Mouse (Mus musculus): ENCODE measurements around the gene Aldoc. TPM values are rescaled to one million over a fixed set of nuclear protein-coding genes. Genes with fewer than 3 reads are reported as not detected.
A peak's percentile ranks its signal among the peaks of the same experiment; 100 is the strongest.

Gene Aldoc
- polyA plus RNA-seq, 1 experiment from 2014 or later: 19.6 TPM

DNA sequence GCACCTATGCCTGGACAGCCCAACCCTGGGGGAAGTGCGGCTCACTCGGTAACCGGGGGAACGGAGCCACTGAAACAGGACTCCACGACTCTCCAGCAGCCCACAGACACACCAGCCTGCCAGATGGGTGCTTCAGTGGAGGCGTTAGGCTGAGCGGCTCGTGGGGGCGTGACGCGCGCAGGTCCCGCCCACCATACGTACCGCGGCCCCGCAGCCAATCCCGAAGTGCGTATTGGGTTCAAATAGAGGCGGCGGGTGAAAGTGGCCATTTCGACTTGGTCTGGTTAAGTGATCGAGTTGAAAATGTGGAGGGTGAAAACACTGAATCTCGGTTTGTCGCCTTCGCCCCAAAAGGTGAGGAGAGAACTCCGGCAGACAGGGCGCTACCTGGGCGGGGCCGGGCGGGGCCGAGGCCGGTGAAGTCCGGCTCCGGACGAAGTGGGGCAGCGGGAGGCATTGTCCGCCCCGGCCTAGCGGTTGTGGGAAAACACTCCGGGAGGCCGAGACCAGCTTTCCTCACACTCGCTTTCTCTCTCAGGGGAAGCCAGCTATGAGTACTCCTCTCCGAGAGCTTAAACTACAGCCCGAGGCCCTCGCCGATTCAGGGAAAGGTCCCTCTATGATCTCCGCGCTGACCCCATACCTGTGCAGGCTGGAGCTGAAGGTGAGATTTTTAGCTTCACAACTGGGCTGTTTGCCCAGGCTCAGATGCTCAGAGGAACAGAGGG, 21.2 kb upstream of the Aldoc start, which contains the start of gene Spag5:
Gene Spag5, plus strand, starts transcription at position 173 of the 728 bp plus-strand sequence.
- Histone ChIP-seq H3K4me3 (ENCODE audit: low read depth, low read length) (peak within 1 kb of the TSS; percentile 76), H3K9ac (ENCODE audit: low read depth, low read length) (peak within 1 kb of the TSS; percentile 87), H3K4me1 (ENCODE audit: control insufficient read depth, low read depth, low read length) (peaks cover 25% of the 10 kb centered on the region), H3K27ac (ENCODE audit: low read length) (peak within 1 kb of the TSS; percentile 76), H3K27me3 (ENCODE audit: control insufficient read depth, insufficient read depth, low read depth, low read length) (no peaks in the 10 kb centered on the region), H3K36me3 (ENCODE audit: control insufficient read depth, insufficient read depth) (peaks cover 28% of the 10 kb centered on the region), H3K9me3 (replicated peaks; ENCODE audit: control insufficient read depth, low read length) (no peaks in the 10 kb centered on the region), H3K4me2 (ENCODE audit: low read depth, low read length) (peak within 1 kb of the TSS; percentile 79)
- ATAC-seq (ENCODE audit: low read depth): peak; percentile 100
- WGBS (ENCODE audit: insufficient replicate concordance): under 1% methylated on average over 49 of the region's 49 CpGs

DNA sequence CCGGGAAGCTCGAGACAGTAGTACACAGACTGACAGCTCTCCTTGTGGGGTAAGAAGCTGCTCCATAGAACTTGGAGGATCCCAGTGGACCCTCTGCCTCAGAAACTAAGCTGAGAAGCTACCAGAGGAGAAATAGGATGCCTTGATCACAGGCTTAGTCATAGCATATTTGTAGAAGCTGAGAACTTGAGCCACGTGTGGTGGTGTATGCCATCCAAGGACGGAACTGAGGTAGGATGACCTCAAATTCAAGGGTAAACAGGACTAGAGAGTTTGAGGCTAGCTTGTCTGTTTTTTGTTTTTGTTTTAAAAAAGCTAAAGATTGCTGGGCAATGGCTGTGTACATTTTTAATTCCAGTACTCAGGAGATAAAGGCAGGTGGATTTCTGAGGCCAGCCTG, 17.5 kb upstream of the Aldoc start:
- peaks cover 56% of the 10 kb centered on the region for H3K36me3 ChIP-seq (ENCODE audit: control insufficient read depth, insufficient read depth)

DNA sequence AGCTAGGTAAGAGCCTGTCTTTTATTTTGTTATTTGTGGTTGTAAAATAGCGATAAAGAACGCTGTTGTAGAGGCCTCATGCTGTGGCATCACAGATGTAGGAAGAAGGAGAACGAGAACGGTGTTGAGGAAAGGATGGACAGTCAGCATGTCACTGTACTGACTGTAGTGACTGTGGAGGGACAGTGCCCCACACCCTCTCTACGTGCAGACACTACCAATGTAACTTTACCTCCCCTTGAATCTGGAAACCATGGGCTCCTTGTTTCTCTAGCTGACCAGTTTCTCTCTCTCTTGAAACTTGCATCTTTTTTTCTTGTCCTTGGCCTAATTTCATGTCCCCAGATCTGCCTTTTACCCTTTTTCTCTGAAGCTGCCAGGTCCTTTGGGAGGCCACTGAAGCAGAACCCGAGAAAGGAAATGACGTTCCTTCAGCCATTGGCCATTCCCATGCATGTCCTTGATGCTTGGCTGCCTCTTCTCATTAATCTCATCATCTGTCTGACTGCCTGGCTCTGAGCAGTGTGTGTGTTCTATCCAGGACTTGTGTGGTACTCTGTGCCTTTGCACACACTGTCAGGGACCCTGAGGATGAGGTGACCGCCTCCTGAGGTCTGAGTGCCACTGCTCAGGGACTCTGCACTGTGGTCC, 11.8 kb upstream of the Aldoc start:
- no peak overlapping the region for H3K27ac ChIP-seq (ENCODE audit: low read length)
- H3K4me2 ChIP-seq (ENCODE audit: low read depth, low read length): no peak overlapping the region
- peaks cover 5% of the 10 kb centered on the region for H3K4me1 ChIP-seq (ENCODE audit: control insufficient read depth, low read depth, low read length)
- no peak overlapping the region for H3K9ac ChIP-seq (ENCODE audit: low read depth, low read length)
- no peaks in the 10 kb centered on the region for H3K9me3 ChIP-seq (replicated peaks; ENCODE audit: control insufficient read depth, low read length)
- H3K36me3 ChIP-seq (ENCODE audit: control insufficient read depth, insufficient read depth): peaks cover 72% of the 10 kb centered on the region
- no peak overlapping the region for H3K4me3 ChIP-seq (ENCODE audit: low read depth, low read length)
- H3K27me3 ChIP-seq (ENCODE audit: control insufficient read depth, insufficient read depth, low read depth, low read length): no peaks in the 10 kb centered on the region
- ATAC-seq (ENCODE audit: low read depth): no peak
- WGBS (ENCODE audit: insufficient replicate concordance): 90% methylated on average over 8 of the region's 8 CpGs

More for the DNA sequence above, 17.5 kb upstream of the Aldoc start:
- Histone ChIP-seq H3K9me3 (replicated peaks; ENCODE audit: control insufficient read depth, low read length) (no peaks in the 10 kb centered on the region), H3K27me3 (ENCODE audit: control insufficient read depth, insufficient read depth, low read depth, low read length) (no peaks in the 10 kb centered on the region), H3K4me3 (ENCODE audit: low read depth, low read length) (peak overlapping the region; percentile 9; the same call in 1 of the 2 replicates), H3K9ac (ENCODE audit: low read depth, low read length) (no peak overlapping the region), H3K4me1 (ENCODE audit: control insufficient read depth, low read depth, low read length) (peaks cover 28% of the 10 kb centered on the region), H3K27ac (ENCODE audit: low read length) (no peak overlapping the region), H3K4me2 (ENCODE audit: low read depth, low read length) (peak overlapping the region; percentile 15; the same call in 1 of the 2 replicates)
- no peak for ATAC-seq (ENCODE audit: low read depth)
- WGBS (ENCODE audit: insufficient replicate concordance): 81% methylated on average over 4 of the region's 4 CpGs

DNA sequence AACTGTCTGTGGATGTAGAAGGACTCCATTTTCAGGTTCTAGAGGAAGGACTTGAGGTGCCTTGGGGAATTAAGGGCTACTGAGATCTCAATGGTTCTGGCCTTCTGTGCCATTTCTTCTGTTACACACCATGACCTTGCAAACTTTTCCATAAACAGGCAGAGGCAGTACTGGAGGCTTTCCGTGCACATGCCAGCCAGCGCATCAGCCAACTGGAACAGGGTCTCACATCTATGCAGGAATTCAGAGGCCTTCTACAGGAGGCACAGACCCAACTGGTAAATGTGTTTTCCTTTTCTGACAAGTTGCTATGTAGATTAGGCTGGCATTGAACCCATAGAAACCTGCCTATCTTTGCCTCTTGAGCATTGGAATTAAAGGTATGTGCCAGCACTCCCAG, 9.1 kb upstream of the Aldoc start:
- Histone ChIP-seq H3K27me3 (ENCODE audit: control insufficient read depth, insufficient read depth, low read depth, low read length) (no peaks in the 10 kb centered on the region), H3K27ac (ENCODE audit: low read length) (no peak overlapping the region), H3K9ac (ENCODE audit: low read depth, low read length) (no peak overlapping the region), H3K4me1 (ENCODE audit: control insufficient read depth, low read depth, low read length) (no peaks in the 10 kb centered on the region), H3K4me3 (ENCODE audit: low read depth, low read length) (no peak overlapping the region), H3K36me3 (ENCODE audit: control insufficient read depth, insufficient read depth) (peaks cover 75% of the 10 kb centered on the region), H3K4me2 (ENCODE audit: low read depth, low read length) (no peak overlapping the region), H3K9me3 (replicated peaks; ENCODE audit: control insufficient read depth, low read length) (no peaks in the 10 kb centered on the region)
- no peak for ATAC-seq (ENCODE audit: low read depth)
- whole genome bisulfite sequencing (ENCODE audit: insufficient replicate concordance): 98% methylated on average over 2 of the region's 2 CpGs

DNA sequence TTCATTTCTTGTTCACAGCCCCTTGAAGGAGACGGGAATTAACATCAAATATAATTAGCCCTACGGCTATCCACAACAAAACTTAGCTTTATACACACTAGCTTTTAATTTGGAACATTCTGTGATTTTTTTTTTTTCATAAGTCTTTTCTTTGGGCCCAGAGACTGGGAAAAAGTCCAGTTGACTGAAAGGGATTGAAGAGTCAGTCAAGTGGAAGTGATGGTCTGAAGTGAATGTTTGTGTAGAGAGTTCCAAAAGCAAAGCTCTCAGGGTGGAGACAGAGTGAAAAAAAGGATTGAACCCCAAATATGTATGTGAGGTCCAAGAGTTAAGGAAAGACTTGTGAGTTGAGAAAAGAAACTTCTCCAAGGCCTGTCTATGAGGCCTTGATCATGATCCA, 4.4 kb upstream of the Aldoc start:
- no peak for ATAC-seq (ENCODE audit: low read depth)
- Histone ChIP-seq H3K4me2 (ENCODE audit: low read depth, low read length) (no peak overlapping the region), H3K36me3 (ENCODE audit: control insufficient read depth, insufficient read depth) (peaks cover 83% of the 10 kb centered on the region), H3K27me3 (ENCODE audit: control insufficient read depth, insufficient read depth, low read depth, low read length) (no peaks in the 10 kb centered on the region), H3K9me3 (replicated peaks; ENCODE audit: control insufficient read depth, low read length) (no peaks in the 10 kb centered on the region), H3K4me3 (ENCODE audit: low read depth, low read length) (no peak overlapping the region), H3K4me1 (ENCODE audit: control insufficient read depth, low read depth, low read length) (peaks cover 15% of the 10 kb centered on the region), H3K9ac (ENCODE audit: low read depth, low read length) (no peak overlapping the region), H3K27ac (ENCODE audit: low read length) (no peak overlapping the region)
- 84% methylated on average over 2 of the region's 2 CpGs for WGBS (ENCODE audit: insufficient replicate concordance)

DNA sequence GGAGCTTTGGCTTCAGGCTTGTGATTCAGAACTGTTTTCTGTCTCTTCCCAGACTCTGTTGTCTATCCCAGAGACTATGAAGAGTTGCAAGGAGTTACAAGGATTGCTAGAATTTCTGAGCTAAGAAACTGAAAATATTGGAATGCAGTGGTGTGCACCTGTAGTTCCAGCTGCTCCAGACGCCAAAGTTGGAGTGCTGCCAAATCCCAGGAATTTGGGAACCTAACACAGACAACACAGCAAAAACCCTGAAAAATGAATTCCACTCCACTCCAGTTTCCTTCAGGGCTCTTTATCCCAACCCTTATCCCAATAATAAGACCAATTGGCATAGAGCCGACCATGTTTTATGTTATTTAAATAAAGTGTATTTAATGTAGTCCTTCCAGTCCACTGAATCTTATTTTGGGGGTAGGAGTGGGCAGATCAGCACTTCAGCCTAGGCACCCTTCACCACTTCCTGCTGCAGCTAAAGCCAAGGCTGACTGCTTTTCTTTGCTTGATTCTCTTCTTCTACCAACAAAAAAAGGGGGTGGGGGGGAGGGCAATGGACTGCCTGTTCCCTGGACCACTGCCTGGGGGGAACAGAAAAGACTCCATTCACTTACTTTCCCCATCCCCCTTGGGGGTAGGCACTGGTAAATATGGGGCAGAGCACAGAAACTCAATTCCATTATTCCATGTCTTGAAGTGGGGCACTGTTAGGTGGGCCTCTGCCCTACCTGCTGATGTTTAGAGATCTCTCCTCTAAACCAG, 514 bp upstream of the Aldoc start:
- Histone ChIP-seq H3K9me3 (replicated peaks; ENCODE audit: control insufficient read depth, low read length) (no peaks in the 10 kb centered on the region), H3K9ac (ENCODE audit: low read depth, low read length) (no peak overlapping the region), H3K27ac (ENCODE audit: low read length) (peak overlapping the region; percentile 72), H3K36me3 (ENCODE audit: control insufficient read depth, insufficient read depth) (peaks cover 48% of the 10 kb centered on the region), H3K27me3 (ENCODE audit: control insufficient read depth, insufficient read depth, low read depth, low read length) (no peaks in the 10 kb centered on the region), H3K4me3 (ENCODE audit: low read depth, low read length) (no peak overlapping the region), H3K4me1 (ENCODE audit: control insufficient read depth, low read depth, low read length) (peaks cover 17% of the 10 kb centered on the region), H3K4me2 (ENCODE audit: low read depth, low read length) (no peak overlapping the region)
- 70% methylated on average over 2 of the region's 2 CpGs for WGBS (ENCODE audit: insufficient replicate concordance)
- no peak for ATAC-seq (ENCODE audit: low read depth)

DNA sequence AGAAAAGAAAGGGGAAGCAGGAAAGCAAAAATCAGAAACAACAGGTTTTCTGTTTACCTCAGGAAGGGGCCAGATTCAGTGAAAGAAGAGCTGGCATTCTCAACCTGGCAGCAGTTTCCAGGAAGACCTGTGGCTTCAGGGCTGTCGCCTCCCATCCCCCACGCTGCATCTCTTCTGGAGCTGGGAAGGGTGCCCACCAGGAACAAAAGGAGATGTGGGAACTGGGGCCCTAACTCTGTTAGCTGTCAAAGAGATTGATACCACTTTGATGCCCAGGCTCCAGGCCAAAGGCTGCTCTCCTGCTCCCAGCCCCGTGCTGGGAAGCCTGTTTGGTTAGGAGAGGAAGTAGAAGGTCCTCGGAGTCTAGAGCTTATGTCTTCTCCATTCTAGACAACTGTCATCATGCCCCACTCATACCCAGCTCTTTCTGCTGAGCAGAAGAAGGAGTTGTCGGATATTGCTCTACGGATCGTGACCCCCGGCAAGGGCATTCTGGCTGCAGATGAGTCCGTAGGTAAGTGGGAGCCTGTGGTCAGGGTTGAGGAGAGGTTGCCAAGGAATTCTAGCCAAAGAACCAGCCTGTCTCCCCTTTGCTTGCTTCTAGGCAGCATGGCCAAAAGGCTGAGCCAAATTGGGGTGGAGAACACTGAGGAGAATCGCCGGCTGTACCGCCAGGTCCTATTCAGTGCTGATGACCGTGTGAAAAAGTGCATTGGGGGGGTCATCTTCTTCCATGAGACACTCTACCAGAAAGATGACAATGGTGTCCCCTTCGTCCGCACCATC, 1.4 kb downstream of the Aldoc start:
- WGBS (ENCODE audit: insufficient replicate concordance): 80% methylated on average over 15 of the region's 15 CpGs
- Histone ChIP-seq H3K36me3 (ENCODE audit: control insufficient read depth, insufficient read depth) (peaks cover 29% of the 10 kb centered on the region), H3K27ac (ENCODE audit: low read length) (no peak overlapping the region), H3K4me3 (ENCODE audit: low read depth, low read length) (no peak overlapping the region), H3K4me2 (ENCODE audit: low read depth, low read length) (no peak overlapping the region), H3K9ac (ENCODE audit: low read depth, low read length) (no peak overlapping the region), H3K9me3 (replicated peaks; ENCODE audit: control insufficient read depth, low read length) (no peaks in the 10 kb centered on the region), H3K4me1 (ENCODE audit: control insufficient read depth, low read depth, low read length) (peaks cover 22% of the 10 kb centered on the region), H3K27me3 (ENCODE audit: control insufficient read depth, insufficient read depth, low read depth, low read length) (no peaks in the 10 kb centered on the region)
- no peak for ATAC-seq (ENCODE audit: low read depth)

DNA sequence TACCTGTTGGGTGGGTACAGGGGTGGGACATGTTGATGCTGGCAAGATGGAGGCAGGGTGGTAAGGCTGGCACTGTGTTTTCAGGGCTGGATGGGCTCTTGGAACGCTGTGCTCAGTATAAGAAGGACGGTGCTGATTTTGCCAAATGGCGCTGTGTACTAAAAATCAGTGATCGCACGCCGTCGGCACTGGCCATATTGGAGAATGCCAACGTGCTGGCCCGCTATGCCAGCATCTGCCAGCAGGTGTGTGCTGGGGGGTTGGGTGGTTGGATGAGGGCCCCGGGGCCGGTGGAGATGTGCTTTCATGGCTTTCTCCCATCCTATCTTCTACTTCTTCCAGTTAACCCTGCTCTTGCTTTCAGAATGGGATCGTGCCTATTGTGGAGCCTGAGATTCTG, 2.2 kb downstream of the Aldoc start:
- WGBS (ENCODE audit: insufficient replicate concordance): 87% methylated on average over 12 of the region's 12 CpGs
- Histone ChIP-seq H3K4me3 (ENCODE audit: low read depth, low read length) (no peak overlapping the region), H3K27ac (ENCODE audit: low read length) (no peak overlapping the region), H3K9me3 (replicated peaks; ENCODE audit: control insufficient read depth, low read length) (no peaks in the 10 kb centered on the region), H3K9ac (ENCODE audit: low read depth, low read length) (no peak overlapping the region), H3K36me3 (ENCODE audit: control insufficient read depth, insufficient read depth) (peaks cover 23% of the 10 kb centered on the region), H3K27me3 (ENCODE audit: control insufficient read depth, insufficient read depth, low read depth, low read length) (no peaks in the 10 kb centered on the region), H3K4me2 (ENCODE audit: low read depth, low read length) (no peak overlapping the region), H3K4me1 (ENCODE audit: control insufficient read depth, low read depth, low read length) (peaks cover 24% of the 10 kb centered on the region)
- ATAC-seq (ENCODE audit: low read depth): no peak

Measured in liver, embryonic 16.5 days (tissue).